Mouse (Mus musculus) thymus, adult 2 months (tissue): ENCODE measurements at regions not wholly inside any gene's neighbourhood (a gene's known extent, or its start where the extent isn't known, plus 50 kb on each side); places are given as distances from the start of the nearest gene placed in this dataset.

Experiments used
- CTCF ChIP-seq: fragments of 200-500 bp; IDR thresholded peaks from 2 replicates; pipeline ENCODE4 v1.5.1; 2012; ENCODE audit warnings: mild to moderate bottlenecking, control low read depth, low read length, moderate library complexity, borderline replicate concordance; ENCODE audit not compliant: control insufficient read depth, poor library complexity, insufficient read depth; ENCODE audit errors: extremely low read depth
- POLR2A ChIP-seq: fragments of 200-500 bp; IDR thresholded peaks from 2 replicates; pipeline ENCODE4 v1.6.1; 2012; ENCODE audit warnings: mild to moderate bottlenecking, low read length, control low read depth, moderate library complexity; ENCODE audit not compliant: control insufficient read depth, poor library complexity, insufficient read depth; ENCODE audit errors: extremely low read depth

DNA sequence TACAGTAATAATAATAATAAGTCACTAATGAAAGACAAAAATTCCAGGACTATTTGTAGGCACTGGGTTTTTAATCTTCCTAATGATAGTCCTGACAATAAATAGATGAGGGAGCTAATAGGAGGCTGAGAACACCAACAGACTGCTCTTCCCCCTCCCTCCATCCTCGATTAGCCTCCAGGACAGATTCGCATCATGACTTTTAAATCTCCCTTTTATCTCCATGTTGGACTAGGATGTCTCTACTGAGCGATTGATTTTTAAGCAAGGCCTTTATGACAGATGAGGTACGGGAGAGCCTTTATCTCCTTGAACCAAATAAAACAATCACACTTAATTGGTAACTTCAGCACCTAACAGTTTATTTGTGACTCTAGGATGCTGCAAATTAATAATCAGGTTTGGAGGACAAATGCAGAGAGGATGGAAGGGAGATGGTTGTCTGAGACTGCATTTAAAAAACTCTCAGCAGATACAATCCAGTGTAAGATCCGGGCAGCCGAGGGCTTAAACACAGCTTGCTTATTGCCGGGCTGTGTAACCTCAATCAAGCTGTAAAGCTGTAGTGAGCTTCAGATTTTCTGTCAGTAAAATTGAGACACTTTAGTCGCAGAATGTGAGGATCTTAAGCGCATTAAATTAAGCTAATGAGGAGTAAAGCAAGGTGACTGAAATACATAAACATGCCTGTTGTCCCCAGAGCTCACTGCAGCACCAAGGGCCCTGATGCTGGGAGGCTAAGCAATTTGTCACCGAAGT is 82.3 kb downstream of the Cmpk2 start:
- TF ChIP-seq CTCF: no peak
- no peak for TF ChIP-seq POLR2A
